21 mouse cellular contexts compared by ENCODE assay signal in genomic region chr17:8809771-8810170, GRCm38 (mm10).
DNase-seq lines count a peak whose midpoint lies in the region; ATAC-seq and TF ChIP-seq lines count a peak whose summit lies in the region.
"Had no signal": no experiment of that assay in that cellular context is flagged by ENCODE, and none has a peak within 500 bp of the region (broad histone marks: within the 10 kb centered on the region; RNA-seq: fewer than 3 reads in every experiment).

No protein-coding gene starts in this region.

- H3K27me3 ChIP-seq in lung, postnatal 0 days (replicated peaks; ENCODE audit: insufficient read depth, low read length): 0 out of 2 replicates have a peak, but pooled peaks cover 4% of the 10 kb centered on the region

- H3K4me1 ChIP-seq in lung, postnatal 0 days (ENCODE audit: insufficient read depth, low read depth, low read length): no peaks in the 10 kb centered on the region

- intact Hi-C loops in gastrocnemius, adult 2 months (cut with DNase I): loop anchor here (5.0 kb wide), 2 partner anchors 43 to 118 kb away; no protein-coding TSS in a partner anchor

- peak; percentile 33 for DNase-seq in gastrocnemius, adult 2 months
- no peak for DNase-seq in gastrocnemius, postnatal 10 days
- DNase-seq in lung, postnatal 0 days (ENCODE audit: low spot score): peak; percentile 36
- DNase-seq in lung, postnatal 14 days: no peak
- peak; percentile 46 to 52 for DNase-seq in lung, postnatal 4 days
- no peak for DNase-seq in cerebellum, postnatal 10 days
- no peak for DNase-seq in adrenal gland, adult (ENCODE audit: inconsistent age in 2 of 2, low spot score in 1 of 2)
- DNase-seq: B cell, adult 2 months; cerebellum, adult 18-20 months; cerebellum, adult 9-11 months; gastrocnemius, postnatal 14 days; heart, adult 2 months; heart, postnatal 36 days had no signal

- peak; percentile 23; the same call in 1 of the 2 replicates for ATAC-seq in lung, postnatal 0 days
- ATAC-seq: CD4-positive, CD25-positive, alpha-beta regulatory T cell, adult 4 months; forebrain, embryonic 14.5 days; hindbrain, postnatal 0 days had no signal

- H3K36me3 ChIP-seq in lung, postnatal 0 days (ENCODE audit: insufficient read depth, low read length): no peaks in the 10 kb centered on the region
- H3K36me3 ChIP-seq: embryonic facial prominence, embryonic 10.5 days; forebrain, embryonic 10.5 days; G1E; heart, embryonic 13.5 days; hindbrain, embryonic 12.5 days had no signal

- no peak overlapping the region for H3K4me3 ChIP-seq in gastrocnemius, adult 2 months
- no peak overlapping the region for H3K4me3 ChIP-seq in lung, postnatal 0 days (ENCODE audit: low read depth, low read length)
- H3K4me3 ChIP-seq: embryonic facial prominence, embryonic 10.5 days; forebrain, embryonic 10.5 days; heart, adult 2 months; heart, embryonic 13.5 days; hindbrain, embryonic 12.5 days had no signal

- WGBS in lung, postnatal 0 days: 42% methylated on average over 6 of the region's 6 CpGs

- no peak overlapping the region for H3K9ac ChIP-seq in lung, postnatal 0 days (replicated peaks; ENCODE audit: low read depth)
- H3K9ac ChIP-seq: heart, embryonic 13.5 days; hindbrain, embryonic 12.5 days had no signal

- no peak for TF ChIP-seq CTCF in gastrocnemius, adult 2 months (IDR thresholded peaks at IDR 0.05)
- no peak for TF ChIP-seq CTCF in lung, postnatal 0 days (IDR thresholded peaks at IDR 0.05)

- H3K27ac ChIP-seq in gastrocnemius, adult 2 months: 0 out of 2 replicates have a peak overlapping the region, but pooled peaks have one; percentile 12
- H3K27ac ChIP-seq in lung, postnatal 0 days (ENCODE audit: low read length): no peak overlapping the region
- H3K27ac ChIP-seq: embryonic facial prominence, embryonic 10.5 days; forebrain, embryonic 10.5 days; heart, adult 2 months; heart, embryonic 13.5 days; hindbrain, embryonic 12.5 days; hindbrain, postnatal 0 days had no signal

- H3K9me3 ChIP-seq in lung, postnatal 0 days (ENCODE audit: low read length): no peaks in the 10 kb centered on the region
- H3K9me3 ChIP-seq: embryonic facial prominence, embryonic 10.5 days; forebrain, embryonic 10.5 days; heart, embryonic 13.5 days; hindbrain, embryonic 12.5 days had no signal

- 0 out of 2 replicates have a peak, but pooled peaks have one; percentile 21 for TF ChIP-seq EP300 in lung, postnatal 0 days (IDR thresholded peaks at IDR 0.05)

- no peak overlapping the region for H3K4me2 ChIP-seq in lung, postnatal 0 days (replicated peaks; ENCODE audit: low read depth, low read length)
- H3K4me2 ChIP-seq: heart, embryonic 13.5 days; hindbrain, embryonic 12.5 days had no signal

Comparison
In these comparisons a context has a peak if more than half of its experiments do, and no peak if none do; other contexts are left out.
1. DNase-seq: peak in gastrocnemius, adult 2 months (single experiment), lung, postnatal 0 days (single experiment) and lung, postnatal 4 days (2 of 2); none in gastrocnemius, postnatal 10 days (single experiment), lung, postnatal 14 days (single experiment), cerebellum, postnatal 10 days (0 of 2) and adrenal gland, adult (0 of 2).